Mouse (Mus musculus): ENCODE measurements around the gene Rtn3. TPM values are rescaled to one million over a fixed set of nuclear protein-coding genes. Genes with fewer than 3 reads are reported as not detected.
"Not testable (repeated sequence)": the region's sequence is repeated elsewhere in the genome, so short reads cannot be mapped to it uniquely, and the experiment has no call there.

Rtn3 gene
- polyA plus RNA-seq, 1 experiment from 2014 or later: 464 TPM

- DNase-seq (ENCODE audit: low spot score) (no peak), ATAC-seq (no peak)
- no peak overlapping the region for H3K4me3 ChIP-seq (ENCODE audit: low read depth, low read length)
- no peak overlapping the region for H3K9ac ChIP-seq (ENCODE audit: low read length)
- no peak overlapping the region for H3K27ac ChIP-seq (ENCODE audit: low read depth, low read length)
- H3K9me3 ChIP-seq (replicated peaks; ENCODE audit: control insufficient read depth, low read length): no peaks in the 10 kb centered on the region
- no peak overlapping the region for H3K4me2 ChIP-seq (ENCODE audit: low read length)
- 71% methylated on average over 4 of the region's 4 CpGs for WGBS
- peaks cover 12% of the 10 kb centered on the region for H3K36me3 ChIP-seq (ENCODE audit: control insufficient read depth, insufficient read depth, low read length)
- no peaks in the 10 kb centered on the region for H3K4me1 ChIP-seq (ENCODE audit: control insufficient read depth, insufficient read depth, low read length)
- H3K27me3 ChIP-seq (replicated peaks; ENCODE audit: control insufficient read depth, insufficient read depth, low read length): no peaks in the 10 kb centered on the region
Observed at GRCm38 (mm10) chr19:7508026-7508425, 24.9 kb upstream of the Rtn3 start.

- DNase-seq (ENCODE audit: low spot score): no peak
- ATAC-seq: no peak
- 91% methylated on average over 1 of the region's 1 CpGs for WGBS
- Histone ChIP-seq H3K4me3 (ENCODE audit: low read depth, low read length) (no peak overlapping the region), H3K36me3 (ENCODE audit: control insufficient read depth, insufficient read depth, low read length) (peaks cover 6% of the 10 kb centered on the region), H3K27ac (ENCODE audit: low read depth, low read length) (no peak overlapping the region), H3K4me2 (ENCODE audit: low read length) (no peak overlapping the region), H3K9me3 (replicated peaks; ENCODE audit: control insufficient read depth, low read length) (no peaks in the 10 kb centered on the region), H3K27me3 (replicated peaks; ENCODE audit: control insufficient read depth, insufficient read depth, low read length) (no peaks in the 10 kb centered on the region), H3K4me1 (ENCODE audit: control insufficient read depth, insufficient read depth, low read length) (no peaks in the 10 kb centered on the region), H3K9ac (ENCODE audit: low read length) (no peak overlapping the region)
Observed at GRCm38 (mm10) chr19:7506321-7506720, 23.2 kb upstream of the Rtn3 start.

- no peaks in the 10 kb centered on the region for H3K4me1 ChIP-seq (ENCODE audit: control insufficient read depth, insufficient read depth, low read length)
- ATAC-seq (no peak), DNase-seq (ENCODE audit: low spot score) (no peak)
- no peaks in the 10 kb centered on the region for H3K27me3 ChIP-seq (replicated peaks; ENCODE audit: control insufficient read depth, insufficient read depth, low read length)
- no peak overlapping the region for H3K4me2 ChIP-seq (ENCODE audit: low read length)
- no peaks in the 10 kb centered on the region for H3K36me3 ChIP-seq (ENCODE audit: control insufficient read depth, insufficient read depth, low read length)
- H3K27ac ChIP-seq (ENCODE audit: low read depth, low read length): no peak overlapping the region
- no peaks in the 10 kb centered on the region for H3K9me3 ChIP-seq (replicated peaks; ENCODE audit: control insufficient read depth, low read length)
- no peak overlapping the region for H3K9ac ChIP-seq (ENCODE audit: low read length)
- no peak overlapping the region for H3K4me3 ChIP-seq (ENCODE audit: low read depth, low read length)
- WGBS: 84% methylated on average over 2 of the region's 2 CpGs
Observed at GRCm38 (mm10) chr19:7502432-7502831, 19.4 kb upstream of the Rtn3 start.

- Histone ChIP-seq H3K36me3 (ENCODE audit: control insufficient read depth, insufficient read depth, low read length) (no peaks in the 10 kb centered on the region), H3K9me3 (replicated peaks; ENCODE audit: control insufficient read depth, low read length) (no peaks in the 10 kb centered on the region), H3K27me3 (replicated peaks; ENCODE audit: control insufficient read depth, insufficient read depth, low read length) (no peaks in the 10 kb centered on the region), H3K9ac (ENCODE audit: low read length) (no peak overlapping the region), H3K27ac (ENCODE audit: low read depth, low read length) (no peak overlapping the region), H3K4me1 (ENCODE audit: control insufficient read depth, insufficient read depth, low read length) (peaks cover under 1% of the 10 kb centered on the region), H3K4me3 (ENCODE audit: low read depth, low read length) (no peak overlapping the region), H3K4me2 (ENCODE audit: low read length) (no peak overlapping the region)
- DNase-seq (ENCODE audit: low spot score): no peak
- WGBS: 93% methylated on average over 1 of the region's 1 CpGs
- no peak for ATAC-seq
Observed at GRCm38 (mm10) chr19:7500701-7501100, 17.6 kb upstream of the Rtn3 start.

- Histone ChIP-seq H3K4me2 (ENCODE audit: low read length) (no peak overlapping the region), H3K9me3 (replicated peaks; ENCODE audit: control insufficient read depth, low read length) (no peaks in the 10 kb centered on the region), H3K36me3 (ENCODE audit: control insufficient read depth, insufficient read depth, low read length) (no peaks in the 10 kb centered on the region), H3K27ac (ENCODE audit: low read depth, low read length) (no peak overlapping the region), H3K4me3 (ENCODE audit: low read depth, low read length) (no peak overlapping the region), H3K27me3 (replicated peaks; ENCODE audit: control insufficient read depth, insufficient read depth, low read length) (no peaks in the 10 kb centered on the region), H3K9ac (ENCODE audit: low read length) (no peak overlapping the region), H3K4me1 (ENCODE audit: control insufficient read depth, insufficient read depth, low read length) (peaks cover 3% of the 10 kb centered on the region)
- 95% methylated on average over 2 of the region's 2 CpGs for WGBS
- ATAC-seq (no peak), DNase-seq (ENCODE audit: low spot score) (no peak)
Observed at GRCm38 (mm10) chr19:7498816-7499215, 15.7 kb upstream of the Rtn3 start.

- H3K9ac ChIP-seq (ENCODE audit: low read length); H3K4me3 ChIP-seq (ENCODE audit: low read depth, low read length); H3K27ac ChIP-seq (ENCODE audit: low read depth, low read length); H3K36me3 ChIP-seq (ENCODE audit: control insufficient read depth, insufficient read depth, low read length); H3K4me2 ChIP-seq (ENCODE audit: low read length); H3K4me1 ChIP-seq (ENCODE audit: control insufficient read depth, insufficient read depth, low read length); H3K9me3 ChIP-seq (replicated peaks; ENCODE audit: control insufficient read depth, low read length); H3K27me3 ChIP-seq (replicated peaks; ENCODE audit: control insufficient read depth, insufficient read depth, low read length); DNase-seq (ENCODE audit: low spot score); ATAC-seq: not testable (repeated sequence)
- 93% methylated on average over 1 of the region's 1 CpGs for WGBS
Observed at GRCm38 (mm10) chr19:7496070-7496469, 13.0 kb upstream of the Rtn3 start.

- WGBS: 46% methylated on average over 14 of the region's 14 CpGs
- DNase-seq (ENCODE audit: low spot score): no peak
- Histone ChIP-seq H3K9me3 (replicated peaks; ENCODE audit: control insufficient read depth, low read length) (no peaks in the 10 kb centered on the region), H3K4me2 (ENCODE audit: low read length) (peak overlapping the region; percentile 75), H3K36me3 (ENCODE audit: control insufficient read depth, insufficient read depth, low read length) (no peaks in the 10 kb centered on the region), H3K27ac (ENCODE audit: low read depth, low read length) (no peak overlapping the region), H3K4me1 (ENCODE audit: control insufficient read depth, insufficient read depth, low read length) (peaks cover 3% of the 10 kb centered on the region), H3K27me3 (replicated peaks; ENCODE audit: control insufficient read depth, insufficient read depth, low read length) (no peaks in the 10 kb centered on the region), H3K9ac (ENCODE audit: low read length) (peak overlapping the region; percentile 91), H3K4me3 (ENCODE audit: low read depth, low read length) (peak overlapping the region; percentile 67)
- ATAC-seq: no peak
Observed at GRCm38 (mm10) chr19:7495221-7496038, 12.3 kb upstream of the Rtn3 start.

- H3K36me3 ChIP-seq (ENCODE audit: control insufficient read depth, insufficient read depth, low read length): no peaks in the 10 kb centered on the region
- under 1% methylated on average over 79 of the region's 84 CpGs for WGBS
- H3K4me3 ChIP-seq (ENCODE audit: low read depth, low read length): peak overlapping the region; percentile 67
- DNase-seq (ENCODE audit: low spot score) (peak; percentile 97), ATAC-seq (peak; percentile 96)
- no peaks in the 10 kb centered on the region for H3K9me3 ChIP-seq (replicated peaks; ENCODE audit: control insufficient read depth, low read length)
- H3K9ac ChIP-seq (ENCODE audit: low read length): peak overlapping the region; percentile 91
- peaks cover 3% of the 10 kb centered on the region for H3K4me1 ChIP-seq (ENCODE audit: control insufficient read depth, insufficient read depth, low read length)
- no peaks in the 10 kb centered on the region for H3K27me3 ChIP-seq (replicated peaks; ENCODE audit: control insufficient read depth, insufficient read depth, low read length)
- H3K27ac ChIP-seq (ENCODE audit: low read depth, low read length): peak overlapping the region; percentile 97
- peak overlapping the region; percentile 75 for H3K4me2 ChIP-seq (ENCODE audit: low read length)
Observed at GRCm38 (mm10) chr19:7494187-7495015, 11.3 kb upstream of the Rtn3 start.

All from forebrain, embryonic 14.5 days (tissue).